Mouse (Mus musculus): ENCODE results near the gene Gm28845.

GRCm38 (mm10) chr1:65112807-65113196 lies 6.6 kb downstream of the Gm28845 start:
- TF ChIP-seq GATA2 (IDR thresholded peaks at IDR 0.05; ENCODE audit: borderline replicate concordance, low read depth, low read length) = no peak
- TF ChIP-seq CTCF (IDR thresholded peaks at IDR 0.05; ENCODE audit: low read depth, low read length) = no peak
- no peak for TF ChIP-seq POLR2AphosphoS5 (IDR thresholded peaks at IDR 0.05; ENCODE audit: insufficient replicate concordance, low read depth, low read length)
- no peak for TF ChIP-seq GATA1 (IDR thresholded peaks at IDR 0.05; ENCODE audit: borderline replicate concordance, low read length)

All from G1E (cell line).